Mouse (Mus musculus) hindbrain, postnatal 0 days (tissue): ENCODE results near the gene BC107364. TPM values are rescaled to one million over a fixed set of nuclear protein-coding genes. Genes with fewer than 3 reads are reported as not detected.
"Not testable (repeated sequence)": the region's sequence is repeated elsewhere in the genome, so short reads cannot be mapped to it uniquely, and the experiment has no call there.

Experiments
- ATAC-seq: fragments of 200-750 bp; cut with Nextera tagmentation; 2 replicates; pipeline ENCODE4 v1.8.0; 2017; ENCODE audit warnings: mild to moderate bottlenecking, moderate TSS enrichment, moderate library complexity
- DNase-seq: peaks from one replicate; pipeline ENCODE4 v3.0.0-alpha.2; 2015; ENCODE audit warnings: low spot score
- H3K27ac ChIP-seq: fragments of 300-500 bp; sonication (generic); 2 replicates; pipeline ENCODE4 v1.5.1; 2014; ENCODE audit warnings: mild to moderate bottlenecking
- H3K27me3 ChIP-seq: fragments of 300-500 bp; sonication (generic); 2 replicates; pipeline ENCODE4 v1.6.1; 2014; ENCODE audit warnings: low read length, mixed read lengths; ENCODE audit not compliant: insufficient read depth
- H3K36me3 ChIP-seq: fragments of 300-500 bp; sonication (generic); 2 replicates; pipeline ENCODE4 v1.6.1; 2014; ENCODE audit warnings: low read length, mixed read lengths; ENCODE audit not compliant: insufficient read depth
- H3K4me1 ChIP-seq: fragments of 300-500 bp; sonication (generic); 2 replicates; pipeline ENCODE4 v1.6.1; 2014; ENCODE audit warnings: antibody characterized with exemption, low read length, mixed read lengths; ENCODE audit not compliant: insufficient read depth
- H3K4me2 ChIP-seq: fragments of 300-500 bp; sonication (generic); 2 replicates; pipeline ENCODE4 v1.6.1; 2014; ENCODE audit warnings: low read depth, mild to moderate bottlenecking, low read length, moderate library complexity, mixed read lengths
- H3K4me3 ChIP-seq: fragments of 300-500 bp; sonication (generic); 2 replicates; pipeline ENCODE4 v1.5.1; 2014; ENCODE audit warnings: low read length
- H3K9ac ChIP-seq: fragments of 300-500 bp; sonication (generic); replicated peaks from 2 replicates; pipeline ENCODE4 v1.6.1; 2014; ENCODE audit warnings: mild to moderate bottlenecking, low read length, moderate library complexity, mixed read lengths
- H3K9me3 ChIP-seq: fragments of 300-500 bp; sonication (generic); 2 replicates; pipeline ENCODE4 v1.6.1; 2016; ENCODE audit warnings: low read length, mixed read lengths
- CTCF ChIP-seq: IDR thresholded peaks from 2 replicates; pipeline ENCODE4 v1.5.1; 2016; ENCODE audit warnings: antibody characterized with exemption, control low read depth, low read depth
- WGBS: fragments of 180-500 bp; shearing (Covaris S2); extraction: QIAGEN DNeasy Blood & Tissue Kit; methylation state at CpG from one replicate; pipeline ENCODE4 v1.1.7; 2014; 5-methylcytosine and 5-hydroxymethylcytosine counted together
- polyA plus RNA-seq: library from polyadenylated mRNA; unstranded; fragments of >200 nt; fragmentation: Nextera tagmentation; extraction: Ambion mirVana; gene quantifications from 2 replicates; pipeline ENCODE4 v1.2.1, GENCODE M21; 2015
- total RNA-seq: library from RNA; depleted of rRNA; stranded (reverse); fragments of >200 nt; gene quantifications from 2 replicates; pipeline ENCODE4 v1.2.3, GENCODE M21; 2014

Gene BC107364
- total and polyA plus RNA-seq, 2 experiments from 2014 or later, result not detected

DNA sequence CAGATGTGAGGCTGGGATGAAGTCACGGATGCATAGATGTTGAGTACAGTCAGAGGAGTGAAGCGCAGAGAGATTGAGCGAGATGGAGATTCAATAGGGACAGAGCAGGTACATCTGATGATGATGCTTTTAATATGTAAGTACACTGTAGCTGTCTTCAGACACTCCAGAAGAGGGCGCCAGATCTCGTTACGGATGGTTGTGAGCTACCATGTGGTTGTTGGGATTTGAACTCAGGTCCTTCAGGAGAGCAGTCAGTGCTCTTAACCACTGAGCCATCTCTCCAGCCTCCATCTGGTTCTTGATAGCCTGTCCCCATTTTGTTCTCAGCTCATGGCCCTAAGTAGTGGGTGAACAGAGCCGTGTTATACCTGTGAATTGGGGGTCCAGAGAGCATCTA lies 30.9 kb upstream of the BC107364 start:
- H3K4me1 ChIP-seq, H3K9ac ChIP-seq, H3K4me2 ChIP-seq, H3K4me3 ChIP-seq, DNase-seq, H3K27me3 ChIP-seq, H3K36me3 ChIP-seq, H3K9me3 ChIP-seq, ATAC-seq, H3K27ac ChIP-seq: not testable (repeated sequence)
- 49% methylated on average over 7 of the region's 7 CpGs for WGBS
- peak; percentile 20; the same call in 1 of the 2 replicates for TF ChIP-seq CTCF

DNA sequence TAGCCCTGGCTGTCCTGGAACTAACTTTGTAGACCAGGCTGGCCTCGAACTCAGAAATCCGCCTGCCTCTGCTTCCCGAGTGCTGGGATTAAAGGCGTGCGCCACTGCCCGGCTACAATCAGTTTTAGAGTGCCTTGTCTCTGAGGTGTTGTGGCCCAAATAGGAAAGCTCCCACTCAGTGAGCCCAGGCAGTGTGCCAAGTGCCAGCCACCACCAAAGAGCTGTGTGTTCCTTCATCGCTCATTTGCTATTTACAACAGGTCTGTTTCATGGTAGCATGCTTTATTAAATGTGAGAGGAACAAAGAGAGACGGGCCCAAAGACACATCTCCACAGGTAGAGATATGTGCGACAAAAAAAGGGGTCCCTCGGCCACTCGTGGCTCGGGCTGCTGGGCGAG lies 30.3 kb upstream of the BC107364 start:
- no peak for ATAC-seq
- H3K4me1 ChIP-seq, result no peaks in the 10 kb centered on the region
- TF ChIP-seq CTCF, result no peak
- no peaks in the 10 kb centered on the region for H3K9me3 ChIP-seq
- H3K27ac ChIP-seq, result no peak overlapping the region
- H3K4me2 ChIP-seq, result no peak overlapping the region
- no peaks in the 10 kb centered on the region for H3K36me3 ChIP-seq
- no peak overlapping the region for H3K9ac ChIP-seq
- H3K27me3 ChIP-seq, result 0 out of 2 replicates have a peak, but pooled peaks cover 5% of the 10 kb centered on the region
- no peak overlapping the region for H3K4me3 ChIP-seq
- 81% methylated on average over 13 of the region's 13 CpGs for WGBS
- DNase-seq, result no peak

DNA sequence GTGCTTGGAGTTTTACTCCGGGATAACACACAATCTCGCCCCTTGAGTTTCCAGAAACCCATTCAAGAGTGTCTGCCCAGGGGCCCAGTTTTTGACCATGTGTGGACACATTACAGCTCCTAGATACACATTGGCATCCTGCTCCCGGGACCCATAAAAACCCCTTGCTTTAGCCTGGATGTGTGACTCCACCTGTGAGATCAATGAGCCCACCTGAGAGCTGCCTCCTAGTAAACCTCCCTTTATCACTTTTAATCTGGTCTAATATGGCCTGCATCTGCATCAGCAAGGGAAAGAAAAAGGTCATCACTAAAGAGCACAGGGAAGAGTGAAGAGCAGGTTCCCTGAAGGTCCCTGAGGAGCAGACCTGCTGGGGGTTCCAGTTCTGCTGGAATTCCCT lies 29.8 kb upstream of the BC107364 start:
- Histone ChIP-seq H3K9me3 (no peaks in the 10 kb centered on the region), H3K27me3 (peaks cover 10% of the 10 kb centered on the region; the same call in 1 of the 2 replicates)
- TF ChIP-seq CTCF, result no peak

DNA sequence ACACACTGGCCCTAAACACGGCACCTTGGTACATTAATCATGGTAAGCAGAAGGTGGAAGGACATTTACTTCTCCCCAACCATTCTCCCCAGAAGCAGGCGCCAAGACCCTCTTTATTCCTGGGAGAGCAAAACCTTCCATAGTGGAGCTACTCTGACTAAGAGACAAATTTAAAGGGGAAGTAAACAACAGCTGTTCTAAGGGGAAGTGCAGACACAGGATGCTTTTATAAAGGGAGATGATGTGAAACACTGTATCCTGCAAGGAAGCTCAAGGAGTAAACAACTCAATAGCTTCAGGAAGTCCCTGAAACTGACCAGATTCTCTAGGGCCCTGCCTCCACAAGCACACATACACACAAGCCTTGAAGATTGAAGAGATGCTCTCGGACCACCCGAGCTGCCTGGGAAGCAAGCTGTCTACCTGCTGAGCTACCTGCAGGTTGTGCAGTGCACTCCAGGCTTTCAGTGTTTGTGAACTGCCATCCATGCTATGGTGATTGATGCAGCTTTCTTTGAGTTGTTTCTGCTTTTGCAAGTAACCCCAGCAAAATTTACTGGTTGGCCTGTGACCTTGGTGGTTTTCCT lies 28.7 kb upstream of the BC107364 start:
- H3K4me1 ChIP-seq, result no peaks in the 10 kb centered on the region
- no peak overlapping the region for H3K27ac ChIP-seq
- no peak overlapping the region for H3K9ac ChIP-seq
- DNase-seq, result no peak
- H3K27me3 ChIP-seq, result peaks cover 19% of the 10 kb centered on the region
- ATAC-seq, result no peak
- no peaks in the 10 kb centered on the region for H3K36me3 ChIP-seq
- no peak overlapping the region for H3K4me3 ChIP-seq
- no peaks in the 10 kb centered on the region for H3K9me3 ChIP-seq
- no peak overlapping the region for H3K4me2 ChIP-seq
- WGBS, result 88% methylated on average over 4 of the region's 4 CpGs
- no peak for TF ChIP-seq CTCF

More for the DNA sequence above, 29.8 kb upstream of the BC107364 start:
- 85% methylated on average over 3 of the region's 3 CpGs for WGBS
- no peak overlapping the region for H3K4me3 ChIP-seq
- no peak overlapping the region for H3K27ac ChIP-seq
- ATAC-seq (no peak), DNase-seq (no peak)
- H3K36me3 ChIP-seq, result no peaks in the 10 kb centered on the region
- H3K4me1 ChIP-seq, result no peaks in the 10 kb centered on the region
- H3K4me2 ChIP-seq, result no peak overlapping the region
- no peak overlapping the region for H3K9ac ChIP-seq

DNA sequence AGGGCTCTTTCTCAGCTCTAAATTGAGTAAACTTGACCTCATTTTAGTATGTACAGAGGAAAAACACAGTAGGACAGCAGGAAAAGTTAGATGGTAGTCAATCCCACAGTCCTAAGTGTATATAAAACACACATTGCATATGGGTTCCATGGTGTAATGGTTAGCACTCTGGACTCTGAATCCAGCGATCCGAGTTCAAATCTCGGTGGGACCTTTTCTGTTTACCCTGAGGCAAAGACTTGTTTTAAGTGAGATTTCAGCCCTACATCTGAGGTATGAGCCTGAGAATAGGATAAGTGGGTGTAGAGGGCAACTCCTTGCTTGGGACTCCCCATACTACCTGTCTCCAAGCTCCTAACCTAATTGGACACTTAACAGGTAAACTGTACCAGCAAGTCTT lies 27.1 kb upstream of the BC107364 start:
- no peak for TF ChIP-seq CTCF
- H3K27ac ChIP-seq, result no peak overlapping the region
- H3K4me2 ChIP-seq, result no peak overlapping the region
- no peaks in the 10 kb centered on the region for H3K9me3 ChIP-seq
- no peak overlapping the region for H3K9ac ChIP-seq
- WGBS, result 29% methylated on average over 3 of the region's 3 CpGs
- ATAC-seq, result no peak
- no peaks in the 10 kb centered on the region for H3K36me3 ChIP-seq
- DNase-seq, result no peak
- H3K4me3 ChIP-seq, result no peak overlapping the region
- H3K4me1 ChIP-seq, result no peaks in the 10 kb centered on the region
- peaks cover 28% of the 10 kb centered on the region for H3K27me3 ChIP-seq

DNA sequence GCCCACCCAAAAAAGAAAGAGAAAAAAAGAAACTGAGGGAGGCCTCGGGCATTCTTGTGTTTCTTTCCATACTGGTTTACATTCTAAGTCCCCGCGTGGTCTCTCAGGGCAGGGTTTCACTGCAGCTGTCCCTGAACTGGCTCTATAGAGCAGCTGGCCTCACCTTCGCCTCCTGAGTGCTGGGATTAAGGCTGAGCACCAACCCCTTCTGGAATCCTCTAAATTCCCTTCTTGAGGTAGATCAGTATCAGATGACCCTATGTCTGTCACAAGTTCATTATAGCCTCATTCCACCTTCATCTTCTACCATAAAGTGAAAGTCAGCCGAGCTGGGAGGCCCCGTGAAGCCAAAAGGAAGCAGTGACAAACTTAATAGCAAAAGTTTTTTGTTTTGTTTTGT lies 25.5 kb upstream of the BC107364 start:
- no peak for TF ChIP-seq CTCF
- WGBS, result 76% methylated on average over 6 of the region's 6 CpGs
- Histone ChIP-seq H3K4me1 (no peaks in the 10 kb centered on the region), H3K9me3 (no peaks in the 10 kb centered on the region), H3K4me2 (no peak overlapping the region), H3K9ac (no peak overlapping the region), H3K27ac (no peak overlapping the region), H3K36me3 (no peaks in the 10 kb centered on the region), H3K27me3 (peaks cover 45% of the 10 kb centered on the region), H3K4me3 (no peak overlapping the region)
- ATAC-seq (no peak), DNase-seq (no peak)

DNA sequence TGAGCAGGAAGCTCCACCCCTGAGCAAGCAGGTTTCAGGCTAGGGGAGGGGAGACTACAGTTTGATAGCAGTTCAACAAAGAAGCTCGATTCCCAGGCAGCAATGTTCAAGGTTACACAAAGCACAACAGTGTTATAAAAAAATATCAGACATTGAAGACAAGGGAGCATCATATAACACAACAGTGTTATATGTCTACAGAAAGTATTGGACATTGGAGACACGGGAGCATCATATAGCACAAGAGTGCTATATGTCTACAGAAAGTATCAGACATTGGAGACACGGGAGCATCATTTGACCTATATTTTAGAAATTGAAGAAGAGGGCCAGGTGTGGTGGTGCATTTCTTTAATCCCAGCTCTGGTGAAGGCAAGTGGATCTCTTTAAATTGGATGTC lies 25.0 kb upstream of the BC107364 start:
- Histone ChIP-seq H3K27ac (no peak overlapping the region), H3K4me1 (no peaks in the 10 kb centered on the region), H3K9ac (no peak overlapping the region), H3K27me3 (peaks cover 47% of the 10 kb centered on the region), H3K9me3 (no peaks in the 10 kb centered on the region), H3K4me2 (no peak overlapping the region), H3K36me3 (no peaks in the 10 kb centered on the region), H3K4me3 (no peak overlapping the region)
- 56% methylated on average over 3 of the region's 3 CpGs for WGBS
- TF ChIP-seq CTCF, result no peak
- DNase-seq, result no peak
- ATAC-seq, result no peak
